Mouse (Mus musculus) CH12.LX (cell line): ENCODE results near the gene Ipo4. TPM values are rescaled to one million over a fixed set of nuclear protein-coding genes. Genes with fewer than 3 reads are reported as not detected.

Source experiments
- DNase-seq: peaks from one replicate; pipeline ENCODE4 v3.0.0-alpha.2; 2013; ENCODE audit errors: extremely low read depth
- H3K27ac ChIP-seq: 2 replicates; pipeline ENCODE4 v1.5.1; 2012; ENCODE audit warnings: low read depth, mild to moderate bottlenecking, control low read depth, moderate library complexity; ENCODE audit not compliant: insufficient read depth
- H3K27me3 ChIP-seq: replicated peaks from 2 replicates; pipeline ENCODE3; 2012; ENCODE audit warnings: inconsistent platforms
- H3K36me3 ChIP-seq, 2 experiments: replicated peaks in 1 of 2; 2 replicates each; pipeline versions ENCODE3 to v1.6.1; 2012; ENCODE audit warnings: inconsistent platforms in 1 of 2, low read length in 1 of 2, mild to moderate bottlenecking in 1 of 2, mixed read lengths in 1 of 2, moderate library complexity in 1 of 2; ENCODE audit not compliant: control insufficient read depth in 1 of 2, insufficient read depth in 1 of 2
- H3K4me1 ChIP-seq, 2 experiments: 2 replicates each; pipeline ENCODE4 v1.6.1; 2012; ENCODE audit warnings: inconsistent platforms in 1 of 2, moderate library complexity in 1 of 2; ENCODE audit not compliant: insufficient read depth in 2 of 2, control insufficient read depth in 1 of 2
- H3K4me2 ChIP-seq: 2 replicates; pipeline ENCODE4 v1.6.1; 2012; ENCODE audit warnings: low read depth, mild to moderate bottlenecking, control low read depth; ENCODE audit not compliant: poor library complexity, insufficient read depth, severe bottlenecking
- H3K4me3 ChIP-seq, 3 experiments: fragments of 150-350 bp in 1 of 3; sonication (generic) in 1 of 3; replicated peaks in 1 of 3; 2 replicates each; pipeline versions ENCODE3 to v1.5.1; 2011 to 2012; ENCODE audit warnings: low read depth in 2 of 3, low read length in 2 of 3, mild to moderate bottlenecking in 2 of 3, moderate library complexity in 2 of 3, control low read depth in 1 of 3, improper control_type of control experiment in 1 of 3, inconsistent platforms in 1 of 3, mixed read lengths in 1 of 3; ENCODE audit not compliant: poor library complexity in 1 of 3
- H3K79me2 ChIP-seq: replicated peaks from 2 replicates; pipeline ENCODE4 v1.6.1; 2012; ENCODE audit warnings: mild to moderate bottlenecking, moderate library complexity; ENCODE audit not compliant: control insufficient read depth, poor library complexity, insufficient read depth, severe bottlenecking; ENCODE audit errors: extremely low read depth
- H3K9ac ChIP-seq: 2 replicates; pipeline ENCODE4 v1.6.1; 2012; ENCODE audit warnings: low read depth, mild to moderate bottlenecking, control low read depth, moderate library complexity; ENCODE audit not compliant: insufficient read depth
- H3K9me3 ChIP-seq: replicated peaks from 2 replicates; pipeline ENCODE3; 2012; ENCODE audit warnings: low read length, inconsistent platforms, mixed read lengths
- CHD1 ChIP-seq: IDR thresholded peaks from 2 replicates; pipeline ENCODE4 v1.6.1; 2012; ENCODE audit warnings: low read depth, low read length, improper control_type of control experiment, inconsistent platforms
- CTCF ChIP-seq, 2 experiments: IDR thresholded peaks in 1 of 2; conservative IDR thresholded peaks in 1 of 2; 2 replicates each; pipeline ENCODE4 v1.5.1; 2011 to 2012; ENCODE audit warnings: low read depth in 2 of 2, low read length in 2 of 2, improper control_type of control experiment in 1 of 2, inconsistent platforms in 1 of 2, mild to moderate bottlenecking in 1 of 2, moderate library complexity in 1 of 2
- JUN ChIP-seq: IDR thresholded peaks from 2 replicates; pipeline ENCODE4 v1.6.1; 2011; ENCODE audit warnings: low read depth, mild to moderate bottlenecking, low read length, improper control_type of control experiment, moderate library complexity; ENCODE audit not compliant: insufficient read depth
- MAFK ChIP-seq: IDR thresholded peaks from 2 replicates; pipeline ENCODE4 v1.6.1; 2011; ENCODE audit warnings: low read length, improper control_type of control experiment; ENCODE audit not compliant: insufficient replicate concordance
- MAX ChIP-seq: IDR thresholded peaks from 2 replicates; pipeline ENCODE4 v1.6.1; 2011; ENCODE audit warnings: low read length, improper control_type of control experiment
- MXI1 ChIP-seq: IDR thresholded peaks from 2 replicates; pipeline ENCODE4 v1.6.1; 2011; ENCODE audit warnings: mild to moderate bottlenecking, low read depth, low read length, improper control_type of control experiment
- NRF1 ChIP-seq: IDR thresholded peaks from 2 replicates; pipeline ENCODE4 v1.6.1; 2014; ENCODE audit warnings: low read depth, mild to moderate bottlenecking, inconsistent platforms, low read length, improper control_type of control experiment, moderate library complexity
- PAX5 ChIP-seq: IDR thresholded peaks from 2 replicates; pipeline ENCODE4 v1.6.1; 2012; ENCODE audit warnings: low read length, inconsistent platforms, mixed read lengths
- POLR2AphosphoS2 ChIP-seq: IDR thresholded peaks from 2 replicates; pipeline ENCODE4 v1.6.1; 2011; ENCODE audit warnings: low read depth, low read length, improper control_type of control experiment
- RAD21 ChIP-seq: IDR thresholded peaks from 2 replicates; pipeline ENCODE4 v1.6.1; 2011; ENCODE audit warnings: low read depth, mild to moderate bottlenecking, low read length, improper control_type of control experiment, moderate library complexity
- RCOR1 ChIP-seq: conservative IDR thresholded peaks from 2 replicates; pipeline ENCODE4 v1.6.1; 2012; ENCODE audit warnings: low read depth, mild to moderate bottlenecking, inconsistent platforms, low read length, improper control_type of control experiment
- SIN3A ChIP-seq: IDR thresholded peaks from 2 replicates; pipeline ENCODE4 v1.6.1; 2012; ENCODE audit warnings: low read length, improper control_type of control experiment, inconsistent platforms
- SMC3 ChIP-seq: IDR thresholded peaks from 2 replicates; pipeline ENCODE4 v1.6.1; 2011; ENCODE audit warnings: low read depth, low read length, improper control_type of control experiment
- TBP ChIP-seq: conservative IDR thresholded peaks from 2 replicates; pipeline ENCODE4 v1.6.1; 2011; ENCODE audit warnings: low read depth, low read length, improper control_type of control experiment
- UBTF ChIP-seq: IDR thresholded peaks from 2 replicates; pipeline ENCODE4 v1.6.1; 2012; ENCODE audit warnings: low read depth, mild to moderate bottlenecking, inconsistent platforms, low read length, improper control_type of control experiment, moderate library complexity
- USF2 ChIP-seq: conservative IDR thresholded peaks from 2 replicates; pipeline ENCODE4 v1.6.1; 2011; ENCODE audit warnings: low read depth, low read length, improper control_type of control experiment
- ZMIZ1 ChIP-seq: IDR thresholded peaks from 2 replicates; pipeline ENCODE4 v1.6.1; 2012; ENCODE audit warnings: low read depth, mild to moderate bottlenecking, inconsistent platforms, low read length, improper control_type of control experiment
- dilution Hi-C: fragments of 300-500 bp; cut with MboI; formaldehyde crosslinking; loops from 2 replicates; pipeline ENCODE4 v1.14.3; 2020; ENCODE audit warnings: low sequenced_read_pairs; ENCODE audit not compliant: extremely low pct_unique_long_range_greater_than_20kb, extremely low pct_ligation_motif_present
- in situ Hi-C: fragments of 300-500 bp; cut with MboI; formaldehyde crosslinking; loops from 3 replicates; pipeline ENCODE4 v1.14.3; 2019; ENCODE audit warnings: low sequenced_read_pairs, low pct_ligation_motif_present, low pct_unique_long_range_greater_than_20kb, mixed read lengths
- polyA plus RNA-seq: library from polyadenylated mRNA; unstranded; fragments of >175 nt; gene quantifications from 2 replicates; pipeline ENCODE4 v1.2.1, GENCODE M21; 2012; ENCODE audit warnings: low read depth; ENCODE audit not compliant: insufficient read length
- total RNA-seq, 2 experiments: library from RNA; depleted of rRNA; stranded (reverse); fragments of 300-350 nt in 1 of 2; fragments of >200 nt in 1 of 2; gene quantifications; 2 replicates each; pipeline ENCODE4 v1.2.3; 2012 to 2014

Ipo4 gene
- total and polyA plus RNA-seq, 3 experiments = 47.5 to 175 (median 84.8) TPM

DNA sequence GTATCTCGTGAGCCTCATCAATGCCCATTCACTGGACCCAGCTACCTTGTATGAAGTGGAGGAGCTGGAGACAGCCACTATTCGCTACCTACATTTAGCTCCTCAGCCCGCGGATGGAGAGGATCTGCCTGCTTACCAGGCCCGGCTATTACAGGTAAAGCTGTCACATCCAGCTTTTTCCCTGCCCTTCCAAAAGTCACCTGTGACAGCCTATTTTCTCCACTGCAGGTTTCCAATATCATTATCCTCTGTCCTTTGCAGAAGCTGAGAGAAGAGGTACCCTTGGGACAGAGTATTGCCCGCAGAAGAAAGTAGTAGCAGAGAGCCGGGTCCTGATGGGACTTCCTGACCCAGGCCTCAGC, 32.5 kb downstream of the Ipo4 start, which contains the start of gene Irf9:
TSS of gene Irf9 (plus strand) at position 301 of the 362 bp plus-strand sequence.
- Histone ChIP-seq H3K36me3 (peaks cover 69 to 78% of the 10 kb centered on the region in 2 experiments), H3K79me2 (no peaks in the 10 kb centered on the region), H3K4me1 (peaks cover 4 to 36% of the 10 kb centered on the region in 2 experiments; a peak in 3 of 4 replicates), H3K9me3 (no peaks in the 10 kb centered on the region), H3K27ac (peak within 1 kb of the TSS; percentile 65), H3K9ac (peak within 1 kb of the TSS; percentile 31), H3K27me3 (no peaks in the 10 kb centered on the region), H3K4me2 (peak within 1 kb of the TSS; percentile 67), H3K4me3 (peak within 1 kb of the TSS; percentile 54 to 74 (median 58))
- TF ChIP-seq USF2 (no peak), NRF1 (no peak), SIN3A (no peak), PAX5 (no peak), RCOR1 (no peak), JUN (no peak)
- in situ Hi-C loops = no loop called here
- DNase-seq = no peak
- dilution Hi-C loops = no loop called here

DNA sequence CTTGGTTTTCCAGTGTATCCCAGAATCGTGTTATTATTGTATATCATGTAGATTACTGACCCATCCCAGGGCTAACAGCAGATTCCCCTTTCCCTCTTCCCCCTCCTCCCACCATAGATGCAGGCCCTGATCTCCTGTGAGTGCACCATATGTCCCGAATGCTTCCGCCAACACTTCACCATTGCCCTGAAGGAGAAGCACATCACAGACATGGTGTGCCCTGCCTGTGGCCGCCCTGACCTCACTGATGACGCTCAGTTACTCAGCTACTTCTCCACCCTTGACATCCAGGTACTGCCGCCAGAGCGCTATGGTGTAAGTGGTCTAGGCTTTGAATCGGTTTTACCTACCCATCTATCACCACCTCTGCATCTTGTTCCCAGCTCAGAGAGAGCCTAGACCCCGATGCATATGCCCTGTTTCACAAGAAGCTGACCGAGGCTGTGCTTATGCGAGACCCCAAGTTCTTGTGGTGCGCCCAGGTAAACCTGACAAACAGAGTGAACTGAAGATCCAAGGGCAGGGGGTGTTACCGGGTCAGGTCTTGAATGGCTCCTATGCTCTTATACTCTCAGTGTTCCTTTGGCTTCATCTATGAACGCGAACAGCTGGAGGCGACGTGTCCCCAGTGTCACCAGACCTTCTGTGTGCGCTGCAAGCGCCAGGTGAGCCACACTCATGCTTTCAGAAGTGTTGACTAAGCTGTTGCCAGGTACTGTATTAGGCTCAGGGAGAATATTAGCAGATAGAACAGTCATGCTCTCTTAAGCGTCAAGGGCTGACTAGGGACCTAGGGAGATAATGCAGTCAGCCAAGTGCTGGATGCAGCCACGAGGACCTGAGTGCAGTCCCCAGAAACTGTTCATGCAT, 37.0 kb downstream of the Ipo4 start:
- Histone ChIP-seq H3K27ac (no peak overlapping the region), H3K27me3 (no peaks in the 10 kb centered on the region), H3K4me1 (peaks cover 0 to 22% of the 10 kb centered on the region in 2 experiments; a peak in 2 of 4 replicates), H3K4me2 (no peak overlapping the region), H3K79me2 (no peaks in the 10 kb centered on the region), H3K9ac (no peak overlapping the region), H3K4me3 (no peak overlapping the region), H3K36me3 (peaks cover 81 to 91% of the 10 kb centered on the region in 2 experiments), H3K9me3 (no peaks in the 10 kb centered on the region)
- TF ChIP-seq MXI1 = no peak
- TF ChIP-seq TBP = no peak
- no peak for TF ChIP-seq MAX
- no peak for TF ChIP-seq RCOR1
- no peak for TF ChIP-seq MAFK
- no peak for TF ChIP-seq CHD1
- TF ChIP-seq RAD21 = no peak
- TF ChIP-seq JUN = no peak
- no peak for TF ChIP-seq SMC3
- TF ChIP-seq POLR2AphosphoS2 = no peak
- TF ChIP-seq CTCF (conservative IDR thresholded peaks at IDR 0.05 in 1 of 2, IDR thresholded peaks at IDR 0.05 in 1 of 2; ENCODE audit: low read depth in 2 of 2, low read length in 2 of 2) = no peak
- TF ChIP-seq ZMIZ1 = no peak
- TF ChIP-seq UBTF = no peak
- no peak for DNase-seq
- in situ Hi-C loops (no loop called here), dilution Hi-C loops (no loop called here)
